Mouse (Mus musculus): ENCODE measurements around the gene Tnni2. TPM values are rescaled to one million over a fixed set of nuclear protein-coding genes. Genes with fewer than 3 reads are reported as not detected.

Gene Tnni2
- 1.9 and 3.7 TPM in 2 replicates for polyA plus RNA-seq (2014; fragmentation: Nextera tagmentation; extraction: Ambion mirVana)

DNA sequence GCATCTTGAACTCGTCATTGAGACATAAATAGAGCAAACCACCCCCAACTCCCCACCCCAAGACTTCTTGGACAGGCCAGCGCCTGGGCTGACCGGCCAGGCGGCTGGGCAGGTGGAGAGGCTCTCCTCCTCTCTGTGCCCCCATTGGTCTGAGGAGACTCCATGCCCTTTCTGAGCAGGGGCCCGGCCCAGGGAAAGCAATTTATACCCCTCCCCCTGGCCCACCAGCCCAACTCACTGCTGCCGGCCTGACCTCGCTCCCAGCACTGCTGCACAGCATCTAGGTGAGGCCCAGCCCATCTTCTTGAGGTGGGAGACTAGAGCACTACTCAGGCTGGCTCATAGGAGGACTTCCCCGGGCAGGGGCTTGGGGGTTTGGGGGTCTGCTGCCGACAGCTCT, at the start of gene Tnni2:
Tnni2 (plus strand) TSS at position 224 of the 400 bp plus-strand sequence.
- Histone ChIP-seq H3K9ac (ENCODE audit: low read depth, low read length) (no peak within 1 kb of the TSS), H3K4me2 (no peak within 1 kb of the TSS), H3K9me3 (ENCODE audit: control insufficient read depth, low read length) (no peaks in the 10 kb centered on the region), H3K27me3 (replicated peaks; ENCODE audit: control insufficient read depth, insufficient read depth, low read length) (no peaks in the 10 kb centered on the region), H3K4me3 (ENCODE audit: low read depth, low read length) (no peak within 1 kb of the TSS), H3K27ac (ENCODE audit: low read depth, low read length) (no peak within 1 kb of the TSS; the same call in 1 of the 2 replicates), H3K36me3 (ENCODE audit: control insufficient read depth, insufficient read depth, low read length) (no peaks in the 10 kb centered on the region), H3K4me1 (replicated peaks; ENCODE audit: control insufficient read depth, insufficient read depth, low read length) (0 out of 2 replicates have a peak, but pooled peaks cover 4% of the 10 kb centered on the region)
- ATAC-seq (replicated peaks; ENCODE audit: low FRiP score) (no peak), DNase-seq (ENCODE audit: low spot score) (no peak)
- 79% methylated on average over 9 of the region's 9 CpGs for WGBS

DNA sequence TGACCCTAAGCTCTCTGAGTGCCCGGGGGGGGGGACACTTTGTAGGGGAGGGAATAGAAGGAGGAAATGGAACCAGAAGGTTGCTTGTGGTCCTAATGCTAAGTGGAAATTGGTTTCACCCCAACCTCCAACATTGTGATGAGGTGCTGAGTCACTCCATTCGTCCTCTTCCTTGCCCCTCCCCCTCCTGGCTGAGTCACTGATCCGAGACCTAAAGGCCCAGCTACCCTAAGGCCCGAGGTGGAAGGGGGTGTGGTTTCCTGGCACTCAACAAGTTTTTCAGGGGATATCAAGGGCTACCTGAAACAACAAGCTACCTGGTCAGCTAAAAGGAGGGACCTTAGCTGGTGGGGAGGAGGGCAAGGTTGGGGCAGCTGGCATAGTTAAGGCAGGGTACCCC, 48.4 kb upstream of the Tnni2 start:
- Histone ChIP-seq H3K4me1 (replicated peaks; ENCODE audit: control insufficient read depth, insufficient read depth, low read length) (peaks cover 34% of the 10 kb centered on the region), H3K27me3 (replicated peaks; ENCODE audit: control insufficient read depth, insufficient read depth, low read length) (no peaks in the 10 kb centered on the region), H3K9me3 (ENCODE audit: control insufficient read depth, low read length) (no peaks in the 10 kb centered on the region), H3K4me2 (no peak overlapping the region), H3K27ac (ENCODE audit: low read depth, low read length) (peak overlapping the region; percentile 66), H3K9ac (ENCODE audit: low read depth, low read length) (peak overlapping the region; percentile 26), H3K36me3 (ENCODE audit: control insufficient read depth, insufficient read depth, low read length) (no peaks in the 10 kb centered on the region), H3K4me3 (ENCODE audit: low read depth, low read length) (no peak overlapping the region)
- ATAC-seq (replicated peaks; ENCODE audit: low FRiP score) (peak; percentile 78), DNase-seq (ENCODE audit: low spot score) (peak; percentile 57)
- 17% methylated on average over 4 of the region's 4 CpGs for WGBS

DNA sequence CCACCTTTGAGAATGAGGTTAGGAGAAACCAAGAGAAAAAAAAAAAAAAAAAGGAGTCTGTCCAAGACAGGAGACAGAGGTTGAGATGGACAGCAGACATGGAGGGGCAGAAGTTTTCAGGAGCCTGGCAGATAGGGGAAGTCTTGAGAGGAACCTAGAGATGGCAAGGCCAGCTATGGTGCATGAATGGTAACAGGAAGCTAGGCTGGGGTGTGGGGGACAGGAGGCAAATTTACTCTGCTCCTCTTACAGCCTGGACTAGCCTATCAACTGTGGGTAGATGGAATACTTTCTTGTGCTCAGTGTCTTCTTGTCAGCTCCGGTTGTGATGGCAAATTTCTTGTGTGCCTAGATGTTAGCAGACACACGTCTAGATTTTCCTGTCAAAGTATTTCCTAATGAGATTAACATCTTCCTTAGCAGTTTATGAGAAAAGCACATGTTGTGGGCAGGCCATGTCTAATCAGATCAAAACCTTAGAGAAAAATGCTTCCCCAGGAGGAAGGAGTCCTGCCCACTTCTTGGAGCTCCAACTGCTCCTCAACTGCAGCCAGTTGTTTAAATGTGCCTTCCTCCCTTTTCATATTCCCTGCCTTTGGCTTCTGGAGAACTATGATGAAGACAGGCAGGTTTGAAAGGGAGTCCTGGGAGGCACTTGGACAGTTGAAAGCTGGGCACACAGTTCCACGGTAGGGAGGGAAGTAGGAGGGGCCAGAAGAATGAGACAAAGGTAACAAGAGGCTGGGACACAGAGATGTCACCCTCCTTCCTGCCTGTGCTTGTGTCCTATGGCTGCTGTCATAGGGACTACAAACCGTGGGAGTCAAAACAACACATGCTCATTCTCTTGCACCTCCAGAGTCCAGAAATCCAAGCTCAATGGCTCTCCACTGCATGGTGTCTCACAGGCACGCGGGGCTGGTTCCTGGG, 47.1 kb upstream of the Tnni2 start:
- H3K36me3 ChIP-seq (ENCODE audit: control insufficient read depth, insufficient read depth, low read length): no peaks in the 10 kb centered on the region
- ATAC-seq (replicated peaks; ENCODE audit: low FRiP score) (no peak), DNase-seq (ENCODE audit: low spot score) (no peak)
- peak overlapping the region; percentile 33; the same call in 1 of the 2 replicates for H3K27ac ChIP-seq (ENCODE audit: low read depth, low read length)
- no peak overlapping the region for H3K4me2 ChIP-seq
- 62% methylated on average over 6 of the region's 6 CpGs for WGBS
- peaks cover 36% of the 10 kb centered on the region for H3K4me1 ChIP-seq (replicated peaks; ENCODE audit: control insufficient read depth, insufficient read depth, low read length)
- H3K27me3 ChIP-seq (replicated peaks; ENCODE audit: control insufficient read depth, insufficient read depth, low read length): no peaks in the 10 kb centered on the region
- no peak overlapping the region for H3K4me3 ChIP-seq (ENCODE audit: low read depth, low read length)
- H3K9ac ChIP-seq (ENCODE audit: low read depth, low read length): no peak overlapping the region
- H3K9me3 ChIP-seq (ENCODE audit: control insufficient read depth, low read length): no peaks in the 10 kb centered on the region

DNA sequence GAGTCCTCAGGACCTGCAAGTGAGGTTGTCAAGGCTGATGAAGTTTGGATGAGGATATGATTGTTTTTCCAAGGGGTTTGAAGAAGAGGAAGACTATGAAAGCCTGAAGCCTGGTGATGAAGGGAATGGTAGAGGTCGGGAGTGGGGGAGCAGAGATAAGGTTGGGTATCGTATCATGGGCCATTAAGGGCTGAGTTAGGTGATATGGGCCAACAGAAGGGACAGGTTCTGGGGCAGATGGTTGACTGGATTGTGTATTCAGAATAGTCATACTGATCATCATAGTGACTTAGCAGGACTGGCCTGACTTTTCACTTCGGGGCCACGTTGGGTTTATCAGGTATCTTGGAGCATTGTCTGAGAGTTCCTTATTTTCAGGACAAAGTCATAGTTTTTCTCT, 46.1 kb upstream of the Tnni2 start:
- Histone ChIP-seq H3K27me3 (replicated peaks; ENCODE audit: control insufficient read depth, insufficient read depth, low read length) (no peaks in the 10 kb centered on the region), H3K9ac (ENCODE audit: low read depth, low read length) (no peak overlapping the region), H3K4me2 (no peak overlapping the region), H3K27ac (ENCODE audit: low read depth, low read length) (no peak overlapping the region), H3K4me1 (replicated peaks; ENCODE audit: control insufficient read depth, insufficient read depth, low read length) (peaks cover 40% of the 10 kb centered on the region), H3K36me3 (ENCODE audit: control insufficient read depth, insufficient read depth, low read length) (no peaks in the 10 kb centered on the region), H3K9me3 (ENCODE audit: control insufficient read depth, low read length) (no peaks in the 10 kb centered on the region), H3K4me3 (ENCODE audit: low read depth, low read length) (no peak overlapping the region)
- no peak for DNase-seq (ENCODE audit: low spot score)
- ATAC-seq (replicated peaks; ENCODE audit: low FRiP score): peak; percentile 54
- WGBS: 58% methylated on average over 4 of the region's 4 CpGs

DNA sequence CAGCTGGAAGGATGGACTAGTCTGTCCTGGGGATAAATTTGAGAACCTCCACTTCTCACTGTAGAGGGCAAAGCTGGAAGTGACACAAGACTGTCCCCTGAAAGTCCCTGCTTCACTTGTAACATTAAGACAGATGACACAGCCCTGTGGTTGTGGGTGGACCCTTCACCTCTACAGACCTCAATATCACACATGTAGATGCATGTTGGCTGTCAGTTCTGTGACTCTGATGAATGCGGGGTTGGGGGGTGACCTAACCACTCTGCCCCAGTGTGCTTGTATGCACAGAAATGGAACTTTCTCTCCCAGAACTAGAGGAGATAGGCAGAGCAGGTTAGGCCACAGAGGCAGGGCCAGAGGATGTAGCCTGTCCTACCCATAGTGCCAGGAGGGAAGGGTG, 45.0 kb upstream of the Tnni2 start:
- H3K9ac ChIP-seq (ENCODE audit: low read depth, low read length): no peak overlapping the region; the same call in 1 of the 2 replicates
- no peaks in the 10 kb centered on the region for H3K27me3 ChIP-seq (replicated peaks; ENCODE audit: control insufficient read depth, insufficient read depth, low read length)
- WGBS: 92% methylated on average over 1 of the region's 1 CpGs
- H3K4me2 ChIP-seq: no peak overlapping the region
- no peaks in the 10 kb centered on the region for H3K36me3 ChIP-seq (ENCODE audit: control insufficient read depth, insufficient read depth, low read length)
- peaks cover 43% of the 10 kb centered on the region for H3K4me1 ChIP-seq (replicated peaks; ENCODE audit: control insufficient read depth, insufficient read depth, low read length)
- DNase-seq (ENCODE audit: low spot score) (no peak), ATAC-seq (replicated peaks; ENCODE audit: low FRiP score) (no peak)
- H3K27ac ChIP-seq (ENCODE audit: low read depth, low read length): no peak overlapping the region
- H3K4me3 ChIP-seq (ENCODE audit: low read depth, low read length): no peak overlapping the region
- no peaks in the 10 kb centered on the region for H3K9me3 ChIP-seq (ENCODE audit: control insufficient read depth, low read length)

DNA sequence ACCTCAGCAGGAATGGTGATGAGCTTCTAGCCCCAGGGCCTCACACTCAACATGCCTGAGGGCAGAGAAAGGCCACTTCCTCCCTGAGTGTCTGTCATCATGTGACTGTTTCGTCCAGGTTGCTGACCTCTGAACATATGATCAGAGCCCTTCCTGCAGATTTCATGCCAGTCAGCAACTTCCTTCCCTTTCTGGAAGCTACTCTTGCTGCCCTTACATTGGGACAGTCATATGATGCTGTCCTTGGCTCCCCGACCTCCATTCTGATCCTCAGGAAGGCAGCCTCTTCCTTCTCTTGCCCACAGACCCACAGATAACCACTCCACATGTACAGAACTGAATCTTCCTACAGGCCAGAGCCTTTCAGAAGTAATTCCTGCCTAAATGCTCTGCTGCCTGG, 43.6 kb upstream of the Tnni2 start:
- H3K9me3 ChIP-seq (ENCODE audit: control insufficient read depth, low read length): no peaks in the 10 kb centered on the region
- no peaks in the 10 kb centered on the region for H3K27me3 ChIP-seq (replicated peaks; ENCODE audit: control insufficient read depth, insufficient read depth, low read length)
- no peak for ATAC-seq (replicated peaks; ENCODE audit: low FRiP score)
- no peak for DNase-seq (ENCODE audit: low spot score)
- no peak overlapping the region for H3K9ac ChIP-seq (ENCODE audit: low read depth, low read length)
- WGBS: 47% methylated on average over 2 of the region's 2 CpGs
- H3K36me3 ChIP-seq (ENCODE audit: control insufficient read depth, insufficient read depth, low read length): no peaks in the 10 kb centered on the region
- no peak overlapping the region for H3K4me2 ChIP-seq
- H3K27ac ChIP-seq (ENCODE audit: low read depth, low read length): 0 out of 2 replicates have a peak overlapping the region, but pooled peaks have one; percentile 9
- H3K4me1 ChIP-seq (replicated peaks; ENCODE audit: control insufficient read depth, insufficient read depth, low read length): peaks cover 36% of the 10 kb centered on the region
- H3K4me3 ChIP-seq (ENCODE audit: low read depth, low read length): no peak overlapping the region

DNA sequence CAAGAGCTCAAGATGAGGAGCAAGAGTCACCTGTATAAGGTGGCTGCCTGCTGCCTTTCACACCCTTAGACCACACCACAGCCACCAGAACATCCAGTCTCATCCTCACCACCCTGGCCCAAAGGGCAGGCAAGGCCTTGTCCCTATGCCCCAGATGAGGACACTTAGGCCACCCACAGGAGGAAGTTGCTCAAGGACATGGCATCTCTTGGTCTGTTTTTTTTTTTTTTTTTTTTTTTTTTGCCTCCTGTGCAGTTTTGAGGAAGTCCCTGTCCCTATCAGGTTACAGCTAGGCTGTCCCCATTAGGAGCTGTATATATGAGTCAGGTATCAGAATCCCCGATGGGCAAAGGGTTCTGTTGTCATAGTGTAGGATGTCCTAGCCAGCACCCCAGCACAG, 42.4 kb upstream of the Tnni2 start:
- peaks cover 25% of the 10 kb centered on the region for H3K4me1 ChIP-seq (replicated peaks; ENCODE audit: control insufficient read depth, insufficient read depth, low read length)
- 33% methylated on average over 1 of the region's 1 CpGs for WGBS

DNA sequence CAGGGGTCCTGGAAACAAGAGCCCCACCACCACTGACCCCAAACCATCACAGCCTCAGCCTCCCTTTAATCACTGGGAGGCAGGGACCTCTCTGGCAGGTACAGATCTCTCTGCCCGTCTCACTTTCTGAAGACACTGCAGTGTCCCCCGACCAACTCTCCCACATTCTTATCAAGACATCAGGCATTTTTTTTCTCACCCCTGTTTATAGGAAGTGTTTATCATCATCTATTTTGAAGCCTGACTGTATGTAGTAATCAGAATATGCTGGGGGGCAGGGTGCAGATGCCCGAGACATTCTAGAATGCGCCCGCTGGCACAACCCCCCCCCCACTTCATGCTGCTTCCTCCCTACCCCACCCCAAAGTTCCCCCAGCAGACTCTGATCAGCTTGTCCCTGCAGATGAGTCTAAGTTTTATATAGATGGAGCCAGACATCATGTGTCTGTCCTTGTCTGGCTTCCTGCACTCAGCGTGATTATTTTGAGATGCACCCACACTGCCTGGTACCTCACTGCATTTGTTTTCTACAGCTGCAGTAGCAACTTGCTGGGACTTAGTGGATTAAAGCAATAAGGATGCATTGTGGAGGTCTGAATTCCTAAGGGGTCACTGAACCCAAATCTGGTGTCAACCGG, 41.4 kb upstream of the Tnni2 start:
- Histone ChIP-seq H3K9ac (ENCODE audit: low read depth, low read length) (no peak overlapping the region), H3K27ac (ENCODE audit: low read depth, low read length) (no peak overlapping the region), H3K4me2 (no peak overlapping the region), H3K4me1 (replicated peaks; ENCODE audit: control insufficient read depth, insufficient read depth, low read length) (peaks cover 16% of the 10 kb centered on the region), H3K9me3 (ENCODE audit: control insufficient read depth, low read length) (no peaks in the 10 kb centered on the region), H3K4me3 (ENCODE audit: low read depth, low read length) (no peak overlapping the region), H3K27me3 (replicated peaks; ENCODE audit: control insufficient read depth, insufficient read depth, low read length) (no peaks in the 10 kb centered on the region), H3K36me3 (ENCODE audit: control insufficient read depth, insufficient read depth, low read length) (no peaks in the 10 kb centered on the region)
- no peak for DNase-seq (ENCODE audit: low spot score)
- ATAC-seq (replicated peaks; ENCODE audit: low FRiP score): no peak
- 65% methylated on average over 7 of the region's 7 CpGs for WGBS

More for the DNA sequence above, 42.4 kb upstream of the Tnni2 start:
- ATAC-seq (replicated peaks; ENCODE audit: low FRiP score) (no peak), DNase-seq (ENCODE audit: low spot score) (no peak)
- Histone ChIP-seq H3K9ac (ENCODE audit: low read depth, low read length) (no peak overlapping the region), H3K27me3 (replicated peaks; ENCODE audit: control insufficient read depth, insufficient read depth, low read length) (no peaks in the 10 kb centered on the region), H3K9me3 (ENCODE audit: control insufficient read depth, low read length) (no peaks in the 10 kb centered on the region), H3K27ac (ENCODE audit: low read depth, low read length) (0 out of 2 replicates have a peak overlapping the region, but pooled peaks have one; percentile 9), H3K36me3 (ENCODE audit: control insufficient read depth, insufficient read depth, low read length) (no peaks in the 10 kb centered on the region), H3K4me3 (ENCODE audit: low read depth, low read length) (no peak overlapping the region), H3K4me2 (no peak overlapping the region)

Data from liver, embryonic 11.5 days (tissue).